Mouse (Mus musculus) kidney, embryonic 16.5 days (tissue): ENCODE data around the gene Sema7a. TPM values are rescaled to one million over a fixed set of nuclear protein-coding genes. Genes with fewer than 3 reads are reported as not detected.

ENCODE experiments used
- ATAC-seq: fragments of 200-750 bp; cut with Nextera tagmentation; 2 replicates; pipeline ENCODE4 v1.8.0; 2017; ENCODE audit warnings: moderate TSS enrichment; ENCODE audit not compliant: low FRiP score, low TSS enrichment
- H3K27ac ChIP-seq: fragments of 300-500 bp; sonication (generic); 2 replicates; pipeline ENCODE4 v1.5.1; 2014; ENCODE audit warnings: low read length
- H3K27me3 ChIP-seq: fragments of 300-500 bp; sonication (generic); 2 replicates; pipeline ENCODE4 v1.6.1; 2014; ENCODE audit warnings: low read length, control low read depth, mixed read lengths; ENCODE audit not compliant: insufficient read depth
- H3K36me3 ChIP-seq: fragments of 300-500 bp; sonication (generic); 2 replicates; pipeline ENCODE4 v1.6.1; 2014; ENCODE audit warnings: low read length, control low read depth, mixed read lengths; ENCODE audit not compliant: insufficient read depth
- H3K4me1 ChIP-seq: fragments of 300-500 bp; sonication (generic); 2 replicates; pipeline ENCODE4 v1.6.1; 2014; ENCODE audit warnings: low read length, control low read depth, mixed read lengths; ENCODE audit not compliant: insufficient read depth
- H3K4me2 ChIP-seq: fragments of 300-500 bp; sonication (generic); replicated peaks from 2 replicates; pipeline ENCODE4 v1.6.1; 2014; ENCODE audit warnings: low read depth, low read length
- H3K4me3 ChIP-seq: fragments of 300-500 bp; sonication (generic); 2 replicates; pipeline ENCODE4 v1.5.1; 2014; ENCODE audit warnings: mild to moderate bottlenecking, low read length
- H3K9ac ChIP-seq: fragments of 300-500 bp; sonication (generic); replicated peaks from 2 replicates; pipeline ENCODE4 v1.6.1; 2014; ENCODE audit warnings: low read length
- H3K9me3 ChIP-seq: fragments of 300-500 bp; sonication (generic); 2 replicates; pipeline ENCODE4 v1.6.1; 2016; ENCODE audit warnings: low read length, control low read depth
- WGBS: fragments of 180-500 bp; shearing (Covaris S2); extraction: QIAGEN DNeasy Blood & Tissue Kit; methylation state at CpG from one replicate; pipeline ENCODE4 v1.1.7; 2014; 5-methylcytosine and 5-hydroxymethylcytosine counted together
- polyA plus RNA-seq: library from polyadenylated mRNA; unstranded; fragments of >200 nt; fragmentation: Nextera tagmentation; extraction: Ambion mirVana; gene quantifications from 2 replicates; pipeline ENCODE4 v1.2.1, GENCODE M21; 2015

Gene Sema7a
- polyA plus RNA-seq, 1 experiment from 2014 or later = 0.56 TPM

DNA sequence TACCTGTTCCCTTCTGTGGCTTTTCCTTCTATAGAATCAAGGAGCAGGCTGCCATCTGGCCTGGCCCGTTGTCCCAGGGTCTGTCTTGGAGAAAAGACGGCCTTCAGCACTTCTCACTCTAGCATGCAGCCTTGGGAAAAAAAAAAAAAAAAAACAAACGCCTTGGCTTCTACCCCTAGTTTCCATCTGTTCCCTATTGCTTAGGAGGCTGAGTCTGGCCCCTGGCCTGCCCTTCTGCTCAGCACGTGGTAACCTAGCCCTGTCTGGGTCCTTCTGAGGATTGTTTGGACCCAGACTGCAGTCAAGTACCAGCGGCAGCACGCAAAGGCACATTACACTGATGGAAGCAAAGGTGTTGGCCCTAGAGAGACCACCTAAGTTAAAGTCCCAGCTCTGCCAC is 2.3 kb upstream of the Sema7a start:
- WGBS = 56% methylated on average over 6 of the region's 6 CpGs
- no peaks in the 10 kb centered on the region for H3K36me3 ChIP-seq
- no peak for ATAC-seq
- H3K4me3 ChIP-seq = no peak overlapping the region
- no peaks in the 10 kb centered on the region for H3K9me3 ChIP-seq
- H3K27me3 ChIP-seq = peaks cover 31% of the 10 kb centered on the region
- no peak overlapping the region for H3K4me2 ChIP-seq
- no peak overlapping the region for H3K27ac ChIP-seq
- H3K4me1 ChIP-seq = peaks cover 17% of the 10 kb centered on the region
- no peak overlapping the region for H3K9ac ChIP-seq

DNA sequence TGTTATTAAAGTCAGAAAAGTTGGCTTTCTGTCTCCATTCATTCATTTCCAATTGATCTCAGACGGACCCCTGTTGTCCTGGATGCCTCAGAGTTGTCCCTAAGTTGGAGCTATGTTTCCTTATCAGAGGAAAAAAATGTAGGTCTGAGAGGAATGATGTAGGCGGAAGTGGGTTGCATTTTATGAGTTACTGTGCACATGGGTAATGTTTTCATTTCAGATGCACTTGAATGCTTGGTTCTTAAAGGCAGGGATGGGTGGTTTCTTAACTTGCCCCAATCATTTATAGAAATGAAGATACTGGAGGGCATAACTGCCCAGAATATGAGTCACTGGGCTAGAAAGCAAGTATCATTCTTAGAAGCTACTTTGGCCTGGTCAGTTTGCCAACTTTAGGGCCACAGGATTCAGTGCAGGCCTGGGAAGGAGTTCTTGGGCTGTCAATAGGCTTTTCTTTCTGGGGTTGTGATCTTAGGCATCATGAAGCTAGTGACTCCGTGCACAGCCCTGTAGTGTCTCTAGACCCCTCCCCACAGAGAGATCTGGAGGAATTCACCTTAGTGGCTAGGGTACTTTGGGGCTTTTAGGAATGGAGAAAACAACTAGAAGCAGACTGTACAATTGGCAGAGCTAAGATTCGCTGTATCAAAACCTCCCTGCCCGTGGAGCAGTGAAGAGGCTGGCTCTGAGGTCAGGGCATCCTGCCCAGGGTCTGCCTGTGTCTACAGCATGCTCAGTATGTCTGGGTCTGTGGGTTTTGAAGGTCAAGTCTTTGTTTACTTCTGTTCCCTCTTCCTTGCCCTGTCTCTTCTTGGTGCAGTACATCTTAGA is 1.5 kb upstream of the Sema7a start:
- H3K4me1 ChIP-seq = peaks cover 21% of the 10 kb centered on the region
- no peaks in the 10 kb centered on the region for H3K9me3 ChIP-seq
- H3K27ac ChIP-seq = no peak overlapping the region
- H3K27me3 ChIP-seq = peaks cover 36% of the 10 kb centered on the region
- no peak overlapping the region for H3K4me3 ChIP-seq
- WGBS = 75% methylated on average over 5 of the region's 5 CpGs
- no peaks in the 10 kb centered on the region for H3K36me3 ChIP-seq
- ATAC-seq = no peak
- H3K9ac ChIP-seq = no peak overlapping the region
- H3K4me2 ChIP-seq = no peak overlapping the region

DNA sequence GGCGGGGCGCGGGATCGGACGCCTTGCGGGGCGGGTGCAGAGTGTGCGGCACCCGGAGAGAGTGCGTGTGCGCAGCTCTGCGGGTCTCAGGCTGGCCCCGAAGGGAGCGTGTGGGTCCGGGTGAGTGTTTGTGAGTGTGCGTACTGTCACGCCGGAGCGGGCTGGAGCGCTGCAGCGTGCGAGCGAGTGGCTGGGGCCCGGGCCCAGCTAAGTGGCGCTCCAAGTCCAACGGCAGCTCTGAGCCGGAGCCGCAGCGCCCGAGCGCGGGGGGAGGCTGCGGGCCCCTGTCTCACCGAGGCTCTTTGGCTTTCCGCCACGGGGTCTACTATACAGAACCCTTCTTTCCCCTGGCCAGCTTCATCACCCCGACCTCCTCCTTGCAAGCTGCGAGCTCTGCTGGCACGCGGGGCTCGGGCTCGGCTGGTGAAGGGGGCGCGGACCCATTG is 460 bp downstream of the Sema7a start:
- Histone ChIP-seq H3K9me3 (no peaks in the 10 kb centered on the region), H3K27ac (no peak overlapping the region), H3K4me3 (peak overlapping the region; percentile 77), H3K4me1 (peaks cover 23% of the 10 kb centered on the region), H3K4me2 (peak overlapping the region; percentile 97), H3K36me3 (no peaks in the 10 kb centered on the region), H3K9ac (peak overlapping the region; percentile 67), H3K27me3 (peaks cover 36% of the 10 kb centered on the region)
- peak; percentile 44; the same call in 1 of the 2 replicates for ATAC-seq
- WGBS = under 1% methylated on average over 44 of the region's 44 CpGs

DNA sequence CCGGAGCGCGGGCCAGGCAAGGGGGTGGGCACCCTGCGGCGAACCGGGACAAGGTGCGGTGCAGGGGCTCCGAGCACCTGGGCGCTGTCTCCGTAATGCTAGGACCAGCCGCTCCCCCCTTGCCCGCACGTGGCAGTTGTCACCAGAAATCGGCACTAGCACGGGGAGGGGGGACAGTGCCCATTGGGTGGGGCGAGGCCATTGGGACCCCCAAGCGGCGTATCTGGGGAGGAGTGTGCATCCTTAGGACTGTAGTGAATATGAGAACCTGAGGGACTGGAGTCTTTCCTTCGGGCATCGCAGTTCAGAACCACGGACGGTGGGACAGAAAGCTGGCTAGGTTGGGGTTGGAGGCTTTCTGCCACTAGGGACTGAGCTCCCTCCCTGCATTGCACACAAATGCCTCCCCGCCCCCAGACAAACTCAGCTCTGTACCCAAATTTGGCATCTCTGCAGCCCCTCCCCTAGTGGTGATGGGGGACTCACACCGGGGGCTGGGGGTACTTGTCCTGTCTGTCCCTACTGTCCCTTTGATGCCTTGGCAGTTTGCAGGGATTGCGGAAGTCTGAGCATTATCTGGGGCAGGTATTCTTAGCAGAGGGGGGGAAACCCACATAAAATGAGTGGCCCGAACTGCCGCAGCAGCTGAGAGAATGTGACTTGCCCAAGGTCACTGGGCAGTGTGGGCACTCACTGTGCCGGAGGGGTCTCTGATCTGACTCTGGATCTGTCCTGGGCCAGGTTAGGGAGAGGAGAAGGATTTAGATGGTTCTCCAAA is 1.1 kb downstream of the Sema7a start:
- WGBS = 7% methylated on average over 28 of the region's 28 CpGs
- peak overlapping the region; percentile 97 for H3K4me2 ChIP-seq
- H3K9me3 ChIP-seq = no peaks in the 10 kb centered on the region
- H3K4me1 ChIP-seq = peaks cover 23% of the 10 kb centered on the region
- peak; percentile 11; the same call in 1 of the 2 replicates for ATAC-seq
- H3K27ac ChIP-seq = no peak overlapping the region
- peaks cover 36% of the 10 kb centered on the region for H3K27me3 ChIP-seq
- H3K4me3 ChIP-seq = peak overlapping the region; percentile 77
- no peaks in the 10 kb centered on the region for H3K36me3 ChIP-seq
- peak overlapping the region; percentile 67 for H3K9ac ChIP-seq

DNA sequence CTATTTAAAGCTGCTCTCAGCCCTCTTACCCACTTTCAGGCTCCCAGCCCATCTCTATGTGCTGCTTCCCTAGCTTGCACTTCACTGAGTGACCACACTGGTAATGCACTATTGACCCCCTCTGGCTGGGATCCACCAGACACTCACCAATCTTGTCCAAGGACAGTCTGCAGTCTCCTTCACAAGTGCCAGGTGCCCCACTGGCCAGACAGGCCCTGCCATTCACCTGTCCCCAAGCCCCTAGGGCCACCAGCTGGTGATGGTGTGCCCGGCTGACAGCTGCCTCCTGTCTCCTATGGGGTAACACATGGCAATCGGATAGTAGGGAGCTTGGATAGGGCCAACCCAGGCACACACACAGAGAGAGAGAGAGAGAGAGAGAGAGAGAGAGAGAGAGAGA is 2.1 kb downstream of the Sema7a start:
- peak overlapping the region; percentile 77; the same call in 1 of the 2 replicates for H3K4me3 ChIP-seq
- ATAC-seq = no peak
- peaks cover 36% of the 10 kb centered on the region for H3K27me3 ChIP-seq
- H3K9ac ChIP-seq = no peak overlapping the region
- 55% methylated on average over 2 of the region's 2 CpGs for WGBS
- H3K9me3 ChIP-seq = no peaks in the 10 kb centered on the region
- H3K27ac ChIP-seq = no peak overlapping the region
- H3K4me1 ChIP-seq = peaks cover 23% of the 10 kb centered on the region
- H3K4me2 ChIP-seq = no peak overlapping the region
- no peaks in the 10 kb centered on the region for H3K36me3 ChIP-seq

DNA sequence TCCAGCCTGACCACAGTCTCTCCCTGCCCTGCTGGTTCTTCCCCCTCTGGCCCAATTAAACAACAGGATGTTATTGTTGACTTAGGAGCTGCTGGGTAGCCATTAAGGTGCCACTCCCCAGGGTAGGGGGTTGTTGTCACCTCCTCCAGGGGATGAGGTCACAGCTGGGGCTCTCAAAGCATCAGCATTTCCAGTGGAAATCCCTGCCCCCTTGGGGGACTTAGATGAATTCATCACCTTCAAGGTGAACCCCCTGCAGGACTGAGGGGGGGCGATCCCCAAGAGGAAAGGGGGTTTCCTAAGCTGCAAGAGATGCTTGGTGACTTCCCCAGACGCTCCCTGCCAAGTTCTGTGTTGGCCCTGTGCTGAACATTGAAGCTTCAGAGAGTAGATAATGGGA is 3.2 kb downstream of the Sema7a start:
- peaks cover 36% of the 10 kb centered on the region for H3K27me3 ChIP-seq

DNA sequence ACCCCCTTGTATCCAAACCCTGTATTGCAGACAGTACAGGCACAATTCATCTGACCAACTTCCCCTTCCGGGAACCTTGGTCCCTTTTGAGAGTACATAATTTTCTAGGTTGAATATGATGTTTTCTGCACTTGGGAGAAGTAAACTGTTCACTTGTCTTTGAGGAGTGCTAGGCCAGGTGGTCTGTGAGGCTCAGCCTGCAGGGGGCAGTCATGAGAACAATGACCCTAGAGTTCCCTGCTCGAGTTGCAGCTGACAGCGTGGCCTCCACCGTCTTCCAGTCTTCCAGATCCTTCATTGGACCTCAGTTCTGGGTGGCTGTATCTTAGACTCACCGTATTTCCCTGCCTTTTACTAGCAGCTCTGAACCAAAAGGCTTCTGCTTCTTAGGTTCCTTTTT is 4.7 kb downstream of the Sema7a start:
- Histone ChIP-seq H3K36me3 (no peaks in the 10 kb centered on the region), H3K9me3 (no peaks in the 10 kb centered on the region), H3K27ac (no peak overlapping the region), H3K4me1 (peaks cover 18% of the 10 kb centered on the region), H3K4me2 (no peak overlapping the region), H3K9ac (no peak overlapping the region), H3K4me3 (no peak overlapping the region), H3K27me3 (peaks cover 24% of the 10 kb centered on the region)
- WGBS = 25% methylated on average over 5 of the region's 5 CpGs
- no peak for ATAC-seq

More for the DNA sequence above, 3.2 kb downstream of the Sema7a start:
- 0 out of 2 replicates have a peak overlapping the region, but pooled peaks have one; percentile 6 for H3K9ac ChIP-seq
- H3K9me3 ChIP-seq = no peaks in the 10 kb centered on the region
- H3K4me1 ChIP-seq = peaks cover 23% of the 10 kb centered on the region
- H3K4me2 ChIP-seq = no peak overlapping the region
- H3K4me3 ChIP-seq = no peak overlapping the region
- 25% methylated on average over 2 of the region's 2 CpGs for WGBS
- H3K36me3 ChIP-seq = no peaks in the 10 kb centered on the region
- H3K27ac ChIP-seq = no peak overlapping the region
- ATAC-seq = no peak

DNA sequence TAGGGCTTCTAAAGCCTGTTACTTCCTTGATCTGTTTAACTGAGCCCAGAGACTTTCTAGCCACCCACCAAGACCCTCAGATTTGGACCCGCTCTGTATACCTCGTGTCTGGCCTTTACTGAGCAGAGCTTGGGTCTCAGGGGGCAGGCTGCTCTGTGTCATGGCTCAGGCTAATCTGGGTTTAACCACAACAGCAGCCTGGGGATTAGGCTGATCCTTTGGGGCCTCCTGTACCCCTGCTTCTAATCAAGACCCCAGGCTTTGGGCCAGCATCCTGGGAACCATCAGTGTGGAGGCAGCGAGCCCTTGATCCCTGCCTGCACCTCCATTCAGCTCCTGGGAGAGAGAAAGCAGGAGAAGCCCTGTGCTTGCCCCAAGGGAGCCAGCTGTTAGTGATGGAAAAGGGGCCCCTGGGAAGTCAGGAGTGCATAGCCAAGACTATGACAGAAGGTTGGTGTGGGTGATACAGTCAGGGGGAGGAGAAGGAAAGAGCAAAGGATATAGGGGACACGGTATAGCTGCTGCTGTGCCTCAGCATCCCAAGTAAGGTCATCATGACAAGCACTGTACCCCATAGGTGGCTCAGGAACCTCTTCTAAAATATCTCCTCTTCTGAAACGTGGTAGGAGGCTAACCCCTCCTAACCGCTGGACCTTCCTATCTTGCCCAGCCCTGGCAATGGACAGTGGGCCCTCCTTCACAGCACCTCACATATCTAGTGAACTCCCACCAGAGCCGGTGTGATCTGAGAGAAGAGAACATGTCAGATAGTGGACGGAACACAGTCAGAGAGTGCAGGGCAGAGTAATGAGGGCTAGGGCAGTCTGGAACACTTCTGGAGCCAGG is 6.1 kb downstream of the Sema7a start:
- WGBS = 86% methylated on average over 8 of the region's 8 CpGs
- Histone ChIP-seq H3K4me2 (no peak overlapping the region), H3K4me1 (peaks cover 10% of the 10 kb centered on the region), H3K4me3 (no peak overlapping the region), H3K27me3 (peaks cover 18% of the 10 kb centered on the region), H3K9ac (no peak overlapping the region), H3K9me3 (no peaks in the 10 kb centered on the region), H3K36me3 (no peaks in the 10 kb centered on the region), H3K27ac (no peak overlapping the region)
- ATAC-seq = no peak

DNA sequence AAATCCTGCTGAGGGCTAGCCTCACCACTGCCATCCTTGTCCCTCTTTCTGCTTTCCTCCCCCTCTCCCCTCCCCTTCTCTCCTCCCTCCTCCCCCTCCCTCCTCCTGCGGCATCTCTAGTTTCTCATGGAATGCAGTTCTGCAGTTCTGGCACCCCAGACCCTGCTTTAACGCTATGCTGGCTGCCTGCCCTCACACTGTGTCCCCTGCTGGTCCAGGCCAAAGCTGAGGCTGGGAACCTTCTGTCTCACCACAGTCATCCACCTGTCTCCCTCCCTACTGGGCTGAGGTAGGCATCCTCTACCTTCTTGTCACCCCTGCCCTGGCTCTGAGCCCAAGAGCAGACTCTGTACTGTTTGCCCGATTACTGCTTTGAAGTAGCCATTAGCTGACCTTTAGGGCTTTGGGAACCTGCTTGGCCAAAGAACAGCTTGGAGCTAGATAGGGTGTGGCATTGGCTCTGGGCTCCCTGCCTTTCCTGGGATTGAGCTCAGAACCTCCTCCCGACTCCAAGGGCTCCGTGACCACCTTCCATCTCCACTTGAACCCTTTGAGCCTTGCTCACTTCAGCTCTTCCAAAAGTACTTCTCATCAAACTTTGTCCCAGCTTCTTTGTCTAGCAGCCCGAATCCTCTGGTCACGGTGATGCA is 7.6 kb downstream of the Sema7a start:
- peaks cover 5% of the 10 kb centered on the region; the same call in 1 of the 2 replicates for H3K27me3 ChIP-seq
- ATAC-seq = no peak
- H3K4me1 ChIP-seq = 0 out of 2 replicates have a peak, but pooled peaks cover 6% of the 10 kb centered on the region
- no peaks in the 10 kb centered on the region for H3K36me3 ChIP-seq
- WGBS = 45% methylated on average over 7 of the region's 7 CpGs
- H3K4me2 ChIP-seq = no peak overlapping the region
- H3K9ac ChIP-seq = no peak overlapping the region
- no peak overlapping the region for H3K27ac ChIP-seq
- no peaks in the 10 kb centered on the region for H3K9me3 ChIP-seq
- no peak overlapping the region for H3K4me3 ChIP-seq
